Mouse (Mus musculus) layer of hippocampus, adult 18-20 months (tissue): Measurements from ENCODE around the gene Ptpn11. TPM values are rescaled to one million over a fixed set of nuclear protein-coding genes. Genes with fewer than 3 reads are reported as not detected.

Experiments
- DNase-seq, 2 experiments: peaks; one replicate each; pipeline ENCODE4 v3.0.0; 2022; ENCODE audit warnings: low spot score in 2 of 2
- total RNA-seq, 2 experiments: library from RNA; stranded (reverse); gene quantifications; 2 replicates each; pipeline ENCODE4 v1.2.3; 2021

The Ptpn11 gene
- total RNA-seq, 2 experiments from 2014 or later, result 104 to 106 TPM

DNA sequence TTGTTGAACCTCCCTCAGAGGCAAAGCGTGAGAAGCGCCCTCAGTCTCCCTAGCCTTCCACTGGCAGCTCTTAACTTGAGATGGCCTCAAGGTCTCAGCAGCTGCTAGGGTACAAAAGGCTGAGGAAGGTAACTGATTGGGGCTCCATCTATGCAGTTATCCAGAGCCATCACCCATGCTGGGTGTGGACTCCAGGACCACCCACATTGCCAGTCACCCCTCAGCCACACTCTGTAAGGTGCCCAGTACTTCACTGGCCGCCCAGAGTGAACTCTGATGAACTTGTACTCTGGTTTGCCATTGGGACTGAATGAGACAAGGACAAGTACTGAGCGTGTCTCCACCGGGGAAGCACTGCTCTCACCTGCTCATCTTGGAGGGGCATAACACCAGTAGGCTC lies 61.9 kb downstream of the Ptpn11 start:
- DNase-seq, result no peak

DNA sequence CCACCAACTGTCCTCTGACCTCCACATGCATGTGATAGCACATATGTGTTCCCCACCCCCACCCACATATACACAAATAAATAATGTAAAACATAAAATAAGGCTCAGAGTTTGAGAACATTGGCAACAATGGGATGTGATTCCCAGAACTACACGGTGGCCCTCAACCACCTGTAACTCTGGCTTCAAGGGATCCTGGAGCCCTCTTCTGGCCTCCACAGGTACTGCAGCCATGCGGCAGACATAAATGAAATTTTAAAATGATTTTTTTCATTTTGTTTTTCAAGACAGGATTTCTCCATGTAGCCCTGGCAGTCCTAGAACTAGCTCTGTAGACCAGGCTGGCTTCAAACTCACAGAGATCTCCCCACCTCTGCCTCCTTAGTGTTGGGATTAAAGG lies 65.1 kb downstream of the Ptpn11 start:
- no peak for DNase-seq

DNA sequence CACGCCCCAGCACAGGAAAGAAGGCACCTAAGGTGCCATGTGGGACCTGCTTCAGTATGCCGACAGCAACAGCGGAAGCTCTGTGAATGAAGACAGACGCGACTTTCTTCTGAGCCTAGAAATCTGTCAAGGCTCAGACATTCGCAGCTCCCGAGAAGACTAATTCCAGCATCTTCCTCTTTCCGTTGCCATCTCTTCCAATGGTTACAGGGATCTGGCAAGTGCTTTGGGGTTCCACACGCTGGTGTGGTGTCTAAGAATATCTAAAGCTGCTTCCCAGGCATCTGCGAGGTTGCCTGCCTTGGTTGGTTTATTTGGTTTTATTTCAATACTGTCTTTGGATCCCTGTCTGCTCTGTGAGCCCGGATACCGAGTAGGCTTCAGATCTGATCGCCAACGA lies 65.6 kb downstream of the Ptpn11 start:
- no peak for DNase-seq

DNA sequence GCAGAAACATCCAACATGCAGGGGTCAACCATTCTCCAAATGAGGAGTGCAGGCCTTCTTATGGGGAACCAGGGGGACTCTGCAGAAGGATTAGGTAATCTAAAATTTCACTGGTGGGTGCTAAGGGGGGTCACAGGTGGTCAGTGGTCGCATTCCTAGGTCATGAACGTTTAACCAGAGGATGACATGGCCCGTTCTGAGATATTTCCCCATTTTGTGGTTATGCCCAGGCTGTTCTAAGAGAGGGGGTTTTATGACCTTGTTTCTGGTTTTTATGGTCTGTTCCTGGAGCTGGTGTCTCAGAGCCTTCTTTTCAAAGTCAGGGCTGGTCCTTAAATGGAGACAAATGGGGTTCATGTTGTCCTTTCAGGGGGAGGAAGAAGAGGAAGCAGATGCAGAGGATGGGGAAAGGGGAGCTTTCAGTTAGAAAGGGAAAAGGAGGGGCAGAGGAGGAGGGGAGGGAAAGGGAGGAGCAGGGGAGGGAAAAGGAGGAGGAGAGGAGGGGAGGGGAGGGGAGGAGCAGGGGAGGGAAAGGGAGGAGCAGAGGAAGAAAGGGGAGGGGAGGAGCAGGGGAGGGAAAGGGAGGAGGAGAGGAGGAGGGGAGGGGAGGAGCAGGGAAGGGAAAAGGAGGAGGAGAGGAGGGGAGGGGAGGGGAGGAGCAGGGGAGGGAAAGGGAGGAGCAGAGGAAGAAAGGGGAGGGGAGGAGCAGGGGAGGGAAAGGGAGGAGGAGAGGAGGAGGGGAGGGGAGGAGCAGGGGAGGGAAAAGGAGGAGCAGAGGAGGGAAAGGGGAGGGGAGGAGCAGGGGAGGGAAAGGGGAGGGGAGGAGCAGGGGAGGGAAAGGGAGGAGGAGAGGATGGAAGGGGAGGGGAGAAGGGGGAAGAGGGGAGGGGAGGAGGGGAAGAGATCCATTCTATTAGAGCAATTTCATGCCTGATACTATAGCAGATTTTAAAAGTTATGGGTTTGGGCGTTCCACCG lies 66.7 kb downstream of the Ptpn11 start:
- no peak for DNase-seq

DNA sequence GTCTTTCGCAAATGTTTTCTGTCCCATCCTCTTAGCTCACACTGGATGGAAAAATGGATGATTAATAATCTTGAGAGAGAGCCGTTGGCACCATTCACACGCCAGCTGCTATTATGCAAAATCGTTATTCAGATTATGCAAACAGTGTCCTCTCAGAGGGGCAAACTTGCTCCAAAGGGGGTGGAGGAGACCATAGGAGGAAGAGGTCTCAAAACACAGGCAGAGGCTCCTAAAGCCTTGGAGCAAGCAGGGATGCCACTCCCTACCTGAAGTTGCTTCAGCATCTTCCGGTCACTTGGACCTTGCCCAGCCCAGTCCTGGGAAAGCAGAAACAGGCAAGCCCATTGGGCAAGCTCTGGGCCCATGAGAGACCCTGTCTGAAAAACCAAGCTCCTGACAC lies 67.8 kb downstream of the Ptpn11 start:
- peak in 1 of 2 experiments; percentile 65 for DNase-seq

DNA sequence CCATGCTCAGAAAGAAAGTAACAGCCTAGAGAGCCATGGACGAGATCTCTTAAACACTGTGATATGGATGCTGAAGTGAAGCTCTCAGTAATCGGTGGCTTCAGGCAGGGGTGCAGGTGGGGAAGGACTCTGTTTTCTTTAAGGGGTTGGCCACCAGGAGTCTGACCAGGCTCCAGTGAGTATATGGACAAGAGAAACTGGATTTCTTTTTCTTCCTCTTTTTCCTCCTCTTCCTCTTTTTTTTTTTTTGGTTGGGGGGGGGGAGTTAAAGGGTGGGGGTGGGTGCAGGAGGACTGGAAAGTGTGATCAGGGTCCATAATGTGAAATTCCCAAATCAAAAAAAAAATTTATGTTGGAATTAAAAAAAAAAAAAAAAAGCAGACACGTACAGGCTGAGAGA lies 68.6 kb downstream of the Ptpn11 start:
- no peak for DNase-seq

DNA sequence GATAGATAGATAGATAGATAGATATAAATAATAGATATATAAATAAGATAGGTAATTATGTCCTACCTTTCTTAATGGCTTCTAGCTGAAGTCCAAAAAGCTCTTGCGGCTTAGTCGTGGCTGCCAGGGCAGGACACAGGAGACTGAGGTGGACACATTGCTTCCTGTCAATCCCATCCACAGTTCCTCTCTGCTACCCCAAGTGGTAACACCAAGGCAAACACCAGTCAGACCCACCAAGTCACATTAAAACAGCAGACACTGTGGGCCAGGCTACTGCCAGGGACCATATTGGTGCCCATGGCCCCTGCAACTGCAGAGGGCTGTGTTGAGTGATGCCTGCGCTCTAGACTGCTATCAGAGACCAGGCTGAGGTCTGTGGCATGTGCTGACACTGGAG lies 69.2 kb downstream of the Ptpn11 start:
- DNase-seq, result no peak

DNA sequence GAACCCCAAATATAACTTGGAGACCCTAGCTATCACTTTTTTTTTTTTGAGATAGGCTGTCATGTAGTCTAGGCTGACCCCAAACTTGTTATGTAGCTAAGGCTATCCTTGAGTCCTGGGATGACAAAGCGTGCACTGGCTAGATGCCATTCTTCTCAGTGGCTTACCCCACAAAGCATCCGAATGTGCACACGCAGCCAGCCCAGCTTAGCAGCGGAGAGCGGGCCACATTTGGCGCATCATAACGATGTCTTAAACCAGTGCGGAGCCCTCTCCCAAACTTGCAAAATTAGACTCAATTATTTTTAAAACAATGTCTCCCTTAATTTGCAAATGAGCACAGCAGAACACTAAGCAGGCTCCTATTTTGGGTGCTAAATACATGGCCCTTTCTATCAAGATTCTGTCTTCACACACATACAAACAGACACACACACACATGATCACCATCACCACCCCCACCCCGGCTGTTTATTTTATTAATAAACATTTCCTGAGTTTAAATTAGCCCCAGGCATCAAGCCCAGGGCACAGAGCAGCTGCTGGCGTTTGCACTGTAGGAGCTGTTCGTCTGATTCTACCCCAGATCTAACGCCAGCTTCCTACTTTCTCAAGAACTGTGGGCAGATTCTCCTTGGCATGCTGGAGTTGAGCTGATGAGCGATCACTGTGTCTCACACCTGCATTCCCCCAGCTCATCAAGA lies 71.7 kb downstream of the Ptpn11 start:
- peak in 1 of 2 experiments; percentile 72 for DNase-seq

DNA sequence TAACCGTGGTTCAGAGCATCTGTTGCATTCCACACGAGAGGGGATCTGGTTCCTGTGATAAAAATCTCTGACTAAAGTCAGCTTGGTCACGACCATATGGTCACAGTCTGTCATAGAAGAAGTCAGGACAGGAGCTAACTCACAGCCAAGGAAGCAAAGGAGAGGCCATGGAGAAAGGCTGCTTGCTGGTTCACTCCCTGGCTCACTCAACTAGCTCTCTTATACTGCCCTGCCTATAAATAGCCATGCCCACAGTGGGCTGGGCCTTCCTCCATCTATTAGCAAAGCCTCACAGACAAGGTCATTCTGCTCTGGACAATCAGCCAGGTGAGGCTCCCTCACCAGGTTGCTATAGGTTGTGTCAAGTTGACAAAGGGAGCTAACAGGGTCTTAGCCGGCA lies 72.9 kb downstream of the Ptpn11 start:
- no peak for DNase-seq

DNA sequence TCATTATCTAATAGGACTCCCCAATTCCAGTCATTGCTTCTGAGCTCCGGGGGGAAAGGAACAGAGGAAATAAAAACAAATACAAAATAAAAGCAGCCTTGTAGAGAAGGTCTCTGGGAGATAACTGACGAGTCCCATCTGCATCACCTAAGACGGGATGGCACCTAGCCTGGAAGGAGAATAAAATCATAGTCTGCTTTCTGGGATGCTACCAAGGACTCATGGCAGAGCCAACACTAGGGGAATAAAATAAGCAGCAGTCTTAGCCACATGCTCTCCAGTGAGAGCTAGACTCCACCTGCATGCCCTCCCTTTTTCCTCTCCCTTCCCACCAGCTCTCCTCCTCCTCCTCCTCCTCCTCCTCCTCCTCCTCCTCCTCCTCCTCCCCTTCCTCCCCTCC lies 74.3 kb downstream of the Ptpn11 start:
- no peak for DNase-seq

DNA sequence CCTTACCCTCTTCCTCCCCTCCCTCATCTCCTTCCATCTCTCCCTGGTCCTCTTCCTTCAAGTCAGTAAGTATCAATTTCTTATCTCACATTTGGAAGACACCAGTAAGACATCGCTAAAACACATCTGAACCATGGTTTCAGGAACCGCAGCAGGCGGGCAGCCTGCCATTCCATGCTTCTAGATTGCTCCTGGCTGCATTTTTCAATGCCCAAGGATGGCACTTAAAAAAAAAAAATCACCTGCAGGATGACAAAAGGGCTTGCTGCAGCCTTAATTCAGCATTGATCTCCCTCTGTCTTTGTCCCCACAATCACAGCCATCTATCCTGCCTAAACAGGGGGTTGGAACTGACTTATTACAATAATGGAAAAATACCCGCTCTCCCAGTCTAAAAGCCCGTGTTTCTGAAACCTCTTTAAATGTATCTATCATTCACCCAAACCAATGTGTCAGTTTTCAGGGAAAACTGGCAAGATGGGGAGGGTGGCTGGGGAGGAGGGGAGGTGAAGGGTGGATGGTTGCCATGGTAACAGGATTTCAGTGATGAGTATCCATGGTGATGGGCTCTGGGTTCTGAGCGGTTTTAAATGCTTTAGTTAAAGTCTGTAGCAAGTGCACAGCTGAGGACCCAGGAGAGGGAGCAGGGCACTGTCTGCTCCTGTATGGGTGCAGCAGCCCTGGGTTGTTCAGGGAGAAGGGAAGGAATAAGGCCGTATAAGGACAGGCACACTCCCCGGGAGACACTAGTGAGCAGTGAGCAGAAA lies 75.6 kb downstream of the Ptpn11 start:
- peak; percentile 69 to 88 for DNase-seq

DNA sequence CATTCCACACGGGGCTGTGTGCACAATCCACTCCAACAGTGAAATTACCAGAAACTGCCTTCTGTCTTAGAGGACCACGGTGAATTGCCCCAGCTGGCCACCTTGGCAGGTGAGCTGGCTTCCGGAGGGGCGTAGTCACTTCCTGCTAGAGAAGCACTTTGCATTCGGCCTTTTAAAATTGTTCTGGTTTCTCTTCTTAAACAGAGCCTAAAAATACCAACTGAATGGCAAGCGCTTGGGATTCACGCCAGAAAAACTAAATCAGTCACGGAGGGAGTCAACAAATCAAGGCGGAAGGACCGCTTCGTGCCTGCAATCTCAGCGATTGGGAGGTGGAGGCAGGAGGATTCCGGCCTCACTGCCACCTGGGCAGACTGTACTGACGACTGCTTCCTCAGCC lies 77.0 kb downstream of the Ptpn11 start:
- DNase-seq, result peak in 1 of 2 experiments; percentile 74

DNA sequence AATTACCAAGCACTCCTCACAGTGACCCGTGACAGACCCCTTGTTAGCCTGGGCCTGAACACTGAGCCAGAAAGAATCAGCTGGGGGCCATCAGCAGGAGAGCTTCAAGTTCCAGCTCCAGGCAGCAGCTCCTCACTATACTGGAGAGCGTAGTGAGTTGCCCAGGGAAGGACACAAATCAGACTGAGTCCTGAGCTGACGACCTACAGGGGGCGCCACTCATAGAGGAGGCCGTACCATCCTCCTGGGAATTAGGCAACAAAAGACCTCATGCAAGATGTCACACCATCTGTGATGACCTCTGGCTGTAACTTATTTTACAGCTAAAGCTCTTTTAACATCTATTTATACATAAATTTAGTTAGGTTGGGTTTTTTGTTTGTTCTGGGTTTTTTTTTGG lies 78.8 kb downstream of the Ptpn11 start:
- DNase-seq, result no peak

DNA sequence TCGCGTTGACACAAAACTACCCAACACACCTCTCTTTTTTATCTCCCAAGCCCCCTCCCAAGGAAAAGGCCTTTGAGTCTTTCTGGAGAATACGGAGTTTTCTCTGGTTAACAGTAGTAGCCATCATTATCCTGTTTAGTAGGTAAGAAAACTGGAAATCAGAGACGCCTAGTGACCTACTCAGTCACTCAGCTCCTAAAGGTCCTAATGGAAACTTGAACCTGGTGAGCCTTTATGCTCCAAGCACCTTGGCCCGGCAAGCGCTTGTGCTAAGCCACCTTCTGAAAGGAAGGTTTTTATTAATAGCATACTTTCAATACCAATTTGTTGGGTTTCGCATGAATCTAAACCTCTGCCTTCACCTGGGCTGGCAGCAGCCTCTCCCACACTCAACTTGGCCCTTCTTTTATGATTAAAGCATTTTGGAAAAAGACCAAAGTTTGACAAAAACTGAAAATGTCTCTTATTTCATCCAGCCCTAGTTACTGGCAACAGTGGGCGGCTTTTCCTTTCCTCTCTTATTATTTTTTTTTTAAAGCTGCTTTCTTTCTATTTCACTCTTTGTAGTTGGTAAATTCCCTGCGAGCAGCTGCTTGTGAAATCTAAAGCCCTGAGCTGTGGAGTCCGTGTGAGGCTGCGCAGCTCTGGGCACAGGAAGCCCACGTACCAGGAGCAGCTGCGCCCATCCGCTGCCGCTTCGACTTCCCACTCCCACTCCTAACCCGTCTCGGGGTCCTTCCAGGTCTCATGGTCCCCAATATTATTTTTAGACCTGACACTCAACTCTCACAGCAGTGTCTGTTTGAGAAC lies 79.9 kb downstream of the Ptpn11 start:
- DNase-seq, result peak; percentile 60 to 73

DNA sequence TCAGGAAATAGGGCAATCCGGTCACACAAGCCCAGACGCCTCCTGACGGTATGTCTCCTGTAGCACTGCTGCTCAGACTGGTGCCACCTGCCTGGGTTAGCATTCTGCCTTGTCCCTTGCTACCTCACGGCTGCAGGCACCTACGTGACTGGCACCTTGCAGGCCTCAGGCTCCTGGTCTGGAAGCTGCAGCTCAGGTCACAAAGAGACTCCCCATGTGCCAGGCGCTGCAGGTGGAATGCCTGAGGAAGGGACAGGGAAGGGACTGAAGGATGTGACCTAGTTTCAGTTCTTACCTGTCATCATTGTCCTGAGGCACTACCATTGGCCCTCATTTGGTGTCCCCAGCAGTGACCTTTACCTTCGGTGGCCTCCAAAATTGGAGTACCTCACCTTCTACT lies 82.0 kb downstream of the Ptpn11 start:
- no peak for DNase-seq

DNA sequence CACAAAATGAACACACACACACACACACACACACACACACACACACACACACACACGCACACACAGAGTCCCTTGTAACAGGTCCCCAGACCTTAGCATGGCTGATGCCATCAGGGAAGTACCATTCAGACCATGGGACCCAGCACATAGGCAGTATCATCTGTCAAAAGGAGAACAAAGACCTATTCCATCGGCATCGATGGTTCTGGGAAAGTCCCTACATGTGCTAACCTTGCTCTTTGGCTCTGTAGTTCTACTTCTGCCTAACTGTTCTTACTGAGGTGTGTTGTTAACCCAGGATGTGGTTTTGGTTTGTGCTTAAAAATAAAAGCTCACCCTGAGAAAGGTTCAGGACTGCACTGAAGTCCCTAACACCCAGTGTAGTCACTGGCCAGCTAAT lies 84.3 kb downstream of the Ptpn11 start:
- DNase-seq, result no peak

DNA sequence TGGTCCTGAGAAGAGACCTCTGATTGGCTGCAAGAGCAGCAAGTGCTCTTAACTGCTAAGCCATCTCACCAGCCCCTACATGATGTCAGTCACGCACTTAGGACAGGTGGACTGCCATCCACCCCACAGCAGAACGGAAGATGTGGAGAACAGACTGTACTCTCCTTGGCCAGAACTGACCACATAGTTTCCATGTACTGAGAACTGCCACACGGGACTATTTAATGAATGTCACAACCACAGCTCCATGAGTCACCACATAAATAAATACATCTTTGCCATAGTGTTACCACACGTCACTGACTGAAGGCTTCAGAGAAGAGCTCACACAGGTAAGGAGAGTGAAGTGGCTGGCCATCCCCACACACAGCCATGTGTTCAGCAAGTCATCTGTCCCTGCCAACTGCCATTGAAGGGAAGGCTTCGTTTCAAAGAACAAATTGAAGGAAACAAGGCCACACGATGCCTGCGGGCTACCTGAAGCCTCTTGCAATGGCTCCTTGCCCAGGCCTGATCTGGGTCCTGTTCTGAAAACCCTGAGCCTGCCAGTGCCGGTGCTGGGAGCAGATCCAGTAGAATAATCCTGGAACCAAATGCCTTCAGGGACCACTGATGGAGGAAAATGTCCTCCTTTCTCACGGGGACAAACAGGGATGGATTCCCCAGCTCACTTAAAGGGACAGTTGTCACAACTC lies 90.2 kb downstream of the Ptpn11 start:
- no peak for DNase-seq

DNA sequence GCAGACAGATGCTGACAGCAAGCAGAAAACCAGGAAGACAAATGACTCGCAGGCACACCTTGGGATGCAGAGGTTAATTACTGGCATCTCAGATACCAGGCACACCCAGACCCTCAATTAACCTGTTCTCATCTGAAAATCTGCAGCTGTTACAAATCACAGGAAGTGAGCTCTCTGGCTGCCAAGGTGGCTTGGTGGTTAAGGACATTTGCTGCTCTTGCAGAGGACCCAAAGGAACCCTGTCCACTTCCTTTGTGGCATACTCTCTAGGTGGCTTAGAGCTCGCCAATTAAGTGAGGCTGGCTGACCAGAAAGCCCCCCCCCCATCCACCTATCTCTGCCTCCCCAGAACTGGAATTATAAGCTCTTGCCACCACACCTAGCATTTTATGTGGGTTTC lies 91.1 kb downstream of the Ptpn11 start:
- DNase-seq, result no peak

DNA sequence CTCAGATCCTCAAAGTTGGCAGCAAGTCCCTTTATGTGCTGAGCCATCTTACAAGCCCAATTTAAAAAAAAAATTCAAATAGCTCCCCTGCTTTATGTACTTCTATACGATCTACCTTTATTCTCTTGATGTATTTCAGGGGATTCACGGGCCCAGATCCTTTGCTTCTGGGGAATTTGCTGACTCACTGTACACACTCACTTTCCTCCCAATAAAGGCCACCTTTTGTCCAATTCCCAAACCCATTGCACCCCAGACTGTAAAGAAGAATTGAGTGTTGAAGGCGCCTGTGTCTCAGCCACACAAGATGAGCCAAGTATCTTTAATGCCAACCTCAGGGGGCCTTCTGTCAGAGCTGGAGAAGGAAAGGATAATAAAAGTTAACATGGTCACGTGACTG lies 93.2 kb downstream of the Ptpn11 start:
- no peak for DNase-seq

DNA sequence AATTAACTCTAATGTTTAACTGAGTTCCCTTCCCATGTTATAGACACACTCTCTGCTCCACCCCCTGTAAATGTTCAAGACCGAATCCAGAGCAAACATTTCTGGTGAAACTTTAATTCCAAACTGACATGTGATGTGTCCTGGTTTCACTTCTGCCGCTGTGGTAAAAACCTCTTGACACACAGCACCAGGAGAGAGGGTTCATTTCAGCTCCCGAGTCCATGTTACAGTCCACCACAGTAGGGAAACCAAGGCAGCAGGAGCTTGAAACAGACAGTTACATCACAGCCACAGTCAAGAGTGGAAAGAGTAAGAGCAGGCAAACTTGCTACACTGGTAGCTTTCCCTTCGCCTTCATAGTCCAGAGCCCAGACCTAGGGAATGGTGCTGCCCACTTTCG lies 94.5 kb downstream of the Ptpn11 start:
- no peak for DNase-seq
